Mouse (Mus musculus): ENCODE data around the gene Birc5. TPM values are rescaled to one million over a fixed set of nuclear protein-coding genes. Genes with fewer than 3 reads are reported as not detected.

Birc5 gene
- polyA plus RNA-seq, 1 experiment = 60.7 TPM

DNA sequence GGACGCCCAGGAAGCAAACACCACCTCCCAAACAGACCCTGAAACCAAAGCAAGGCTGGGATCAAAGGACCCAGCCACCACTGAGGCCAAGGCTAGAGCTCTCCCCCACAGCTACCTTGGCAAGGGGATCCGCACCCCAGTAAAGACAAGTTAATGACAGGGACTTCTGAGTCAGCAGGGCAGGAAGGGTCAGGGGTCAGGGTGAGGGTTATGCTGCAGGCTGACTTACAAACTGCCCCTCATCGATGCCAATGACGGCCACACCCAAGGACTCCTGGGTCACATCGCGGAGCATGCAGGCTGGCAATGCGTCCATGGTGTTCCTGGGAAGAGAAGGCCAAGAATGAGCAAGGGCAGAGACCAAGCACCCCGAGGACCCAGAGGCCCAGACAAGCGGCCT is 27.2 kb upstream of the Birc5 start:
- no peaks in the 10 kb centered on the region for H3K27me3 ChIP-seq (ENCODE audit: control insufficient read depth, insufficient read depth, insufficient read length)
- H3ac ChIP-seq (ENCODE audit: control insufficient read depth, insufficient read length) = no peak overlapping the region
- H3K79me2 ChIP-seq (ENCODE audit: control insufficient read depth, insufficient read depth) = peaks cover 58% of the 10 kb centered on the region
- peaks cover 24% of the 10 kb centered on the region for H3K36me3 ChIP-seq (ENCODE audit: control insufficient read depth, insufficient read depth)
- peak overlapping the region; percentile 94 for H3K4me2 ChIP-seq (ENCODE audit: low read depth)
- TF ChIP-seq CEBPB (IDR thresholded peaks at IDR 0.05; ENCODE audit: insufficient read depth, poor library complexity, severe bottlenecking) (no peak), POLR2AphosphoS2 (IDR thresholded peaks at IDR 0.05; ENCODE audit: insufficient read length, low read depth) (peak; percentile 65), E2F4 (IDR thresholded peaks at IDR 0.05; ENCODE audit: insufficient read depth) (no peak), POLR2A (IDR thresholded peaks at IDR 0.05; ENCODE audit: insufficient read length, low read depth) (no peak)
- no peak overlapping the region for H3K4me3 ChIP-seq

DNA sequence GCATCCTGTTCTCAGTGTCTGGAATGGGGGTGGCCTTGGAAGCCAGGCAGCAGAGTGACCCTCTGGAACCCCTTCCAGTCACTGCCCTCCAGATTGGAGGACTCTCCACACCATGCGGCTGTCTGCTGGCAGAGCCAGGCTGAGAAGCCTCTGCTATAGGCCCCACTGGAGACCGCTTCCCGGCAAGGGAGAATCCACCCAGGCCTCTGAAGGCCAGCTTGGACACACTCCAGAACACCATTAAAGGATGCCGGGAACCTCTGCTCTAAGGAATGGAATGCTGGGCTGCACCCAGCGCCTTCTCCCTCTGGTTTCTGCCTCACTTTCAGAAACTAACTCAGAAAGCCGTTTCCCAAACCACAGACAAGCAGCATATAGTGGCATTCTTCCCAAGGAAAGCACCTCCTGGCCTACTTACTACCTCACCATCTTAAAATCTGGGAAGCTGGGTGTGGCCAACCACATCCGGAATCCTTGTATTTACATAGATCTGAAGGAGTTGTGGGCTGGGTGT is 26.3 kb upstream of the Birc5 start:
- Histone ChIP-seq H3K4me3 (no peak overlapping the region), H3ac (ENCODE audit: control insufficient read depth, insufficient read length) (no peak overlapping the region), H3K36me3 (ENCODE audit: control insufficient read depth, insufficient read depth) (peaks cover 17% of the 10 kb centered on the region), H3K27me3 (ENCODE audit: control insufficient read depth, insufficient read depth, insufficient read length) (no peaks in the 10 kb centered on the region), H3K4me2 (ENCODE audit: low read depth) (peak overlapping the region; percentile 94), H3K79me2 (ENCODE audit: control insufficient read depth, insufficient read depth) (peaks cover 49% of the 10 kb centered on the region)
- TF ChIP-seq MAX (IDR thresholded peaks at IDR 0.05; ENCODE audit: low read depth) (no peak), POLR2A (IDR thresholded peaks at IDR 0.05; ENCODE audit: insufficient read length, low read depth) (peak; percentile 29), POLR2AphosphoS2 (IDR thresholded peaks at IDR 0.05; ENCODE audit: insufficient read length, low read depth) (peak; percentile 61)

- Histone ChIP-seq H3K79me2 (ENCODE audit: control insufficient read depth, insufficient read depth) (peaks cover 44% of the 10 kb centered on the region), H3K4me2 (ENCODE audit: low read depth) (peak overlapping the region; percentile 94), H3K4me3 (peak overlapping the region; percentile 45), H3K36me3 (ENCODE audit: control insufficient read depth, insufficient read depth) (peaks cover 11% of the 10 kb centered on the region), H3K27me3 (ENCODE audit: control insufficient read depth, insufficient read depth, insufficient read length) (no peaks in the 10 kb centered on the region), H3ac (ENCODE audit: control insufficient read depth, insufficient read length) (no peak overlapping the region)
- TF ChIP-seq REST (IDR thresholded peaks at IDR 0.05; ENCODE audit: insufficient read depth, insufficient read length) = no peak
- TF ChIP-seq SRF (IDR thresholded peaks at IDR 0.05; ENCODE audit: control insufficient read depth, insufficient read length, low read depth) = no peak
- no peak for TF ChIP-seq POLR2A (IDR thresholded peaks at IDR 0.05; ENCODE audit: insufficient read length, low read depth)
- no peak for TF ChIP-seq MYOG (IDR thresholded peaks at IDR 0.05; ENCODE audit: control insufficient read depth in 1 of 3, insufficient read depth in 1 of 3, insufficient read length in 2 of 3, low read depth in 2 of 3)
- TF ChIP-seq CEBPB (IDR thresholded peaks at IDR 0.05; ENCODE audit: insufficient read depth, poor library complexity, severe bottlenecking) = no peak
- TF ChIP-seq USF1 (IDR thresholded peaks at IDR 0.05; ENCODE audit: low read depth) = no peak
- no peak for TF ChIP-seq MYOD1 (IDR thresholded peaks at IDR 0.05; ENCODE audit: control insufficient read depth in 1 of 3, insufficient read length in 2 of 3, low read depth in 2 of 3)
- no peak for TF ChIP-seq TCF3 (IDR thresholded peaks at IDR 0.05; ENCODE audit: insufficient read length, low read depth)
Measured at GRCm38 (mm10) chr11:117823411-117823810, 25.6 kb upstream of the Birc5 start.

DNA sequence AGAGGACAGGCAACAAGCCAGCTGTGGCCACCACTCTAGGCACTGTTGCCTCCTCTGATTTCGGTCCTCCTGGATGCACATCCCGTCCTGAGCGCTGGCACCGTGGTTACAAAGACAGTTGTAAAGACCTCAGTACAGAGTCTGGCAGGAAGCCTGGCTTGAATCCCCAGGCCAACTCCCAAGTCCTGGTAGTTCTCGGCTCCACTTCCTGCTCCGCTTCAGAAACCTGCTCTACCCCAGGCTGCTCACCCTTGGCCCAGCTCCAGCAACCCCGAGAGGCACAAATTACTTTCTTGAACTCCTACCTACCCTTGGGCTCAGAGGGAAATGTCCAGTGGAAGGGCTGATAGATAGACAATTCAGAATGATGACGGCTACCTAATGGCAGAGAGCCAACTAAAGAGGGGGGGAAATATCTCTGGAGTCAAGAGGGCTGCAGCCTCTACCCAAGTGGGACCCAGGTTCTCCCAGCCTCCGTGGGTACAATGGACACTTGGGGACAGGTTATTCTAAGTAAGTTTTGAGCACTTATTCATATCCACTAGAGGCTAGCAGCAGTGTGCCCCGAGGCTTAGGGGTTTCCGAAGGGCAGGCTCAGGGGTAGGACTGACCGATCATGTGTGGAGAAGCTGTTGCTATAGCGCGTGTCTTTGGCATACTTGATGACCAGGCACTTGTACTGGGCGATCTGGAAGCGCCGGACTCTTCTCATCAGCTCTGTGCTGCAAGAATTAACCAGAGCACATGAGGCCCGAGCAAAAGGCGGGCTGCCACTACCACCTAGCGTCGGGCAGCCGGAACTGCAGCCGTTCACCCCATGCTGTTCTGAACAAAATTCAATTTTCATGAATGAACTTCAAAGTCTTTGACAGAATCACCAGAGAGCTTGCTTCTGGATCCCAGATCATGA is 24.7 kb upstream of the Birc5 start:
- H3K36me3 ChIP-seq (ENCODE audit: control insufficient read depth, insufficient read depth) = peaks cover 7% of the 10 kb centered on the region
- H3K4me2 ChIP-seq (ENCODE audit: low read depth) = peak overlapping the region; percentile 94
- TF ChIP-seq E2F4 (IDR thresholded peaks at IDR 0.05; ENCODE audit: insufficient read depth) (no peak), MYOG (IDR thresholded peaks at IDR 0.05; ENCODE audit: control insufficient read depth in 1 of 3, insufficient read depth in 1 of 3, insufficient read length in 2 of 3, low read depth in 2 of 3) (no peak), USF1 (IDR thresholded peaks at IDR 0.05; ENCODE audit: low read depth) (no peak), CEBPB (IDR thresholded peaks at IDR 0.05; ENCODE audit: insufficient read depth, poor library complexity, severe bottlenecking) (no peak), MAX (IDR thresholded peaks at IDR 0.05; ENCODE audit: low read depth) (no peak), TCF3 (IDR thresholded peaks at IDR 0.05; ENCODE audit: insufficient read length, low read depth) (no peak), TCF12 (IDR thresholded peaks at IDR 0.05; ENCODE audit: insufficient read depth, poor library complexity, severe bottlenecking) (no peak), POLR2A (IDR thresholded peaks at IDR 0.05; ENCODE audit: insufficient read length, low read depth) (peak; percentile 25), POLR2AphosphoS2 (IDR thresholded peaks at IDR 0.05; ENCODE audit: insufficient read length, low read depth) (peak; percentile 57), SRF (IDR thresholded peaks at IDR 0.05; ENCODE audit: control insufficient read depth, insufficient read length, low read depth) (no peak), REST (IDR thresholded peaks at IDR 0.05; ENCODE audit: insufficient read depth, insufficient read length) (no peak), MYOD1 (IDR thresholded peaks at IDR 0.05; ENCODE audit: control insufficient read depth in 1 of 3, insufficient read length in 2 of 3, low read depth in 2 of 3) (peak in 1 of 3 experiments; percentile 13)
- H3K79me2 ChIP-seq (ENCODE audit: control insufficient read depth, insufficient read depth) = peaks cover 36% of the 10 kb centered on the region
- H3K27me3 ChIP-seq (ENCODE audit: control insufficient read depth, insufficient read depth, insufficient read length) = no peaks in the 10 kb centered on the region
- peak overlapping the region; percentile 45 for H3K4me3 ChIP-seq
- H3ac ChIP-seq (ENCODE audit: control insufficient read depth, insufficient read length) = no peak overlapping the region
